Mouse (Mus musculus) hindbrain, embryonic 12.5 days (tissue): ENCODE data around the gene Tnfsfm13. TPM values are rescaled to one million over a fixed set of nuclear protein-coding genes. Genes with fewer than 3 reads are reported as not detected.

Experiments used
- ATAC-seq: fragments of 200-750 bp; cut with Nextera tagmentation; 2 replicates; pipeline ENCODE4 v1.8.0; 2017; ENCODE audit warnings: moderate TSS enrichment; ENCODE audit not compliant: low FRiP score
- H3K27ac ChIP-seq: fragments of 300-500 bp; sonication (generic); 2 replicates; pipeline ENCODE4 v1.5.1; 2016; ENCODE audit warnings: mild to moderate bottlenecking
- H3K27me3 ChIP-seq: fragments of 300-500 bp; sonication (generic); 2 replicates; pipeline ENCODE4 v1.6.1; 2016; ENCODE audit warnings: mild to moderate bottlenecking
- H3K36me3 ChIP-seq: fragments of 300-500 bp; sonication (generic); 2 replicates; pipeline ENCODE4 v1.6.1; 2016; ENCODE audit warnings: mild to moderate bottlenecking
- H3K4me1 ChIP-seq: fragments of 300-500 bp; sonication (generic); 2 replicates; pipeline ENCODE4 v1.6.1; 2016
- H3K4me2 ChIP-seq: fragments of 300-500 bp; sonication (generic); replicated peaks from 2 replicates; pipeline ENCODE4 v1.6.1; 2016; ENCODE audit warnings: mild to moderate bottlenecking
- H3K4me3 ChIP-seq: fragments of 300-500 bp; sonication (generic); 2 replicates; pipeline ENCODE4 v1.5.1; 2016; ENCODE audit warnings: mild to moderate bottlenecking
- H3K9ac ChIP-seq: fragments of 300-500 bp; sonication (generic); 2 replicates; pipeline ENCODE4 v1.6.1; 2016; ENCODE audit warnings: mild to moderate bottlenecking, moderate library complexity
- H3K9me3 ChIP-seq: fragments of 300-500 bp; sonication (generic); replicated peaks from 2 replicates; pipeline ENCODE4 v1.6.1; 2016; ENCODE audit warnings: mild to moderate bottlenecking
- WGBS: fragments of 180-500 bp; shearing (Covaris S2); methylation state at CpG from one replicate; pipeline ENCODE4 v1.1.7; 2016; 5-methylcytosine and 5-hydroxymethylcytosine counted together
- microRNA counts: library from miRNA; unstranded; fragments of <30 nt; microRNA quantifications from one replicate; lab custom pipeline; 2017
- microRNA-seq: library from miRNA; unstranded; fragments of <30 nt; microRNA quantifications from one replicate; pipeline ENCODE4, GENCODE M21; 2017
- polyA plus RNA-seq: library from polyadenylated mRNA; unstranded; fragments of >200 nt; fragmentation: Nextera tagmentation; extraction: Ambion mirVana; gene quantifications from 2 replicates; pipeline ENCODE4 v1.2.1, GENCODE M21; 2016

Gene Tnfsfm13
- polyA plus RNA-seq, 1 experiment from 2014 or later, result 0.80 TPM

DNA sequence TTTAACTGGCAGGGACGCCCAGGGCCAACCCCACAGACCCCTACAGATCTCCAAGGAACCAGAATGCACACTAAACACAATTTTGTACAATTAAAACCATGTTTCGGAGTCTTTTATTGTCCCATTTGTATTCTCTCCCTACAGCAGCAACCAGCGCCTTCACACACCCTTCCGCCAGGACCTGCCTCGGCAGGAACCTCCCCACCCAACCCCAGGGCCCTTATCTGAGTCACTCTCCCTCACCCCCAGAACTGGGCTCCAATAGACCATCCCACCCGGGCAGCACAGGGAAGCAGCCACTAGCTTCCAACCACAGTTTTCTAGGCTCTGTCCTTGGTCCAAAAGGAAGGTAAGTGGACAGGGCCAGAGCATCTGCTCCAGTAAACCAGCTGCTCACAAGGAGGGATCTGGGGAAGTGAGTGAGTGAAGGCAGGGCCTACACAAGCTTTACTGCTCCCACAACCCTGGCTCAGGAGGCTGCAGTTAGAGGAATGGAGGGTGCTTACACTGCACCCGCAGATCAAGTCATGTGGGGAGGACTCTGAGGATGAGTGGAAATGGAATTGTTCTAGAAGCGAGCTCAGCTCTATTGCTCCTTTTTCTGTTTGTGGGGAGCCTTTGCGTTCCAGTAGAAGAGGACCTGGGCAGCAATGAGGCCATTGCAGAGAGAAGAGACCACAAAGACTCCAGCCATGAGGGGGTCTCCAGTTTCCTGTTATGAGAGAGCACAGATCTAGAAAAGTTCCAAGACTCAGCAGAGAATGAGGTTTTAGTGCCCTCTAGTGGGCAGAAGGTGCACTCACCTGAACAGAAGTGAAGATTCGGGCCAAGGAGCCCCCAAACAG is 39.1 kb downstream of the Tnfsfm13 start:
- Histone ChIP-seq H3K36me3 (peaks cover 59% of the 10 kb centered on the region), H3K4me2 (no peak overlapping the region), H3K27me3 (no peaks in the 10 kb centered on the region), H3K4me1 (peaks cover 21% of the 10 kb centered on the region), H3K4me3 (no peak overlapping the region), H3K9me3 (no peaks in the 10 kb centered on the region), H3K9ac (no peak overlapping the region; the same call in 1 of the 2 replicates), H3K27ac (no peak overlapping the region)
- 78% methylated on average over 10 of the region's 10 CpGs for WGBS
- ATAC-seq, result no peak

DNA sequence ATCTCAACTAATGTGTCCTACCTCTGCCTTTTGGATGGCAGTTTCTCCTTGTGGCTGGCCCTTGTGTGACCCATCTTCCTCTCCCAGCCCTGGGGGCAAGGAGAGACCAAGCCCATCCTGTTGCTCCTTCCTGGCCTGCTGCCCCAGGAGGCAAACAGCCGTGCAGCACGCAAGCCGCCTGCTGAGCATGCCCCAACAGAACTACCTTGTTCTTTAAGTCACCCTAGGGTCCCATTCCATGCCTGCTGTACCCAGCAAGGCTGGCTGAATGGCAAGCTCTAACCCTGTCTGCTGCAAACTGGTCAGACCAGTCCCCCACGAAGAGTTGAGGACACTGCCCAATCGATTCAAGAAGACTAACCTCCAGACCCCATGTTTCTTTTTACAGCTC is 39.8 kb downstream of the Tnfsfm13 start:
- H3K4me2 ChIP-seq, result no peak overlapping the region
- no peak overlapping the region for H3K4me3 ChIP-seq
- WGBS, result 85% methylated on average over 5 of the region's 5 CpGs
- no peaks in the 10 kb centered on the region for H3K9me3 ChIP-seq
- ATAC-seq, result no peak
- H3K27me3 ChIP-seq, result no peaks in the 10 kb centered on the region
- peaks cover 14% of the 10 kb centered on the region for H3K4me1 ChIP-seq
- no peak overlapping the region for H3K9ac ChIP-seq
- H3K36me3 ChIP-seq, result peaks cover 67% of the 10 kb centered on the region
- H3K27ac ChIP-seq, result no peak overlapping the region

DNA sequence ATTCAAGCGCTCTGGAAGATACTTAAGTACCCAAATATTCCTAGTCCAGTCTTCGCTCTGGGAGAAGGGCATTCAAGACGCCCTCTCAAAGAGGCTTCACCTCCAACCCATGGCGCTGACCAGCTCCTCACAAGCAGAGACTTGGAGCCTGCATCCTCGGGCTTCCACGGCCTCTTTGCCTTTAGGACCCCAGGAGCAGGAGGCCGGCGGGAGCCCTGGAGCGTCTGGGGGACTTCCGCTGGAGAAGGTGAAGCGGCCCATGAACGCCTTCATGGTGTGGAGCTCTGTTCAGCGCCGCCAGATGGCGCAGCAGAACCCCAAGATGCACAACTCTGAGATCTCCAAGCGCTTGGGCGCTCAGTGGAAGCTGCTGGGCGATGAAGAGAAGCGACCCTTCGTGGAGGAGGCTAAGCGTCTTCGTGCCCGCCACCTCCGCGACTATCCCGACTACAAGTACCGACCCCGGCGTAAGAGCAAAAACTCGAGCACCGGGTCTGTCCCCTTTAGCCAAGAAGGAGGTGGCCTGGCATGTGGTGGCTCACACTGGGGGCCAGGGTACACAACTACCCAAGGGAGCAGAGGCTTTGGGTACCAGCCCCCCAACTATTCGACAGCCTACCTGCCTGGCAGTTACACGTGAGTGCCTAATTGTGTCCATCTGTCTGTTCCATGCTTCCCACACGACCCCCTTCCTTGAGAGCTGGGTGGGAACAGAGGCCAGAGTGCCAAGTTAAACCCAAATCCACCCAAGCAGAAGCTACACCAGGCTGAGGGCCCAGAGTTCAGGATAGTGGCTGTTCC is 40.4 kb downstream of the Tnfsfm13 start, which contains the start of gene Sox15:
TSS of gene Sox15 (plus strand) at position 51 of the 801 bp plus-strand sequence.
- 23% methylated on average over 34 of the region's 34 CpGs for WGBS
- H3K4me3 ChIP-seq, result no peak within 1 kb of the TSS
- no peak within 1 kb of the TSS; the same call in 1 of the 2 replicates for H3K4me2 ChIP-seq
- no peaks in the 10 kb centered on the region for H3K9me3 ChIP-seq
- H3K36me3 ChIP-seq, result peaks cover 73% of the 10 kb centered on the region
- 0 out of 2 replicates have a peak within 1 kb of the TSS, but pooled peaks have one; percentile 18 for H3K9ac ChIP-seq
- no peak within 1 kb of the TSS for H3K27ac ChIP-seq
- H3K27me3 ChIP-seq, result no peaks in the 10 kb centered on the region
- peak; percentile 66 for ATAC-seq
- H3K4me1 ChIP-seq, result peaks cover 10% of the 10 kb centered on the region

DNA sequence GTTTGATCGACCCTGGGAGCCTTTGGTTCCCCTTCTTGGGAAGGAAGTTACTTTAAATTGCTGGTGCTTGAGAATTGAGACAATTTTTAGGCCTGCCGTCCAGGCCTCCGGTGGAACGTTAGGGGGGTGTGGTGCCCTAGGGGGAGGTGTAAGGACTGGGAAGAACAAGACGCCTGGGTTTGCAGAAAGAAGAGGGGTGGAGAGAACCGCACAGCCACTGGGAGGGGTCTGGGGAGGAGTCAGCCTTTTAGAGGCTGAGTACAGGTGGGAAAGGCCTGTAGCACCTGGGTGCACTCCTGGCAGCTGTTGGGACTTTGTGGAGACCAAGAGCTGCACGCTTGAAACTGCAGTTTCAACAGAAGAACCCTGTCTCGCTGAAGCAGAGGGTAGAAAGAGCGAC is 41.1 kb downstream of the Tnfsfm13 start:
- peaks cover 80% of the 10 kb centered on the region for H3K36me3 ChIP-seq
- 51% methylated on average over 9 of the region's 9 CpGs for WGBS
- H3K9ac ChIP-seq, result no peak overlapping the region

DNA sequence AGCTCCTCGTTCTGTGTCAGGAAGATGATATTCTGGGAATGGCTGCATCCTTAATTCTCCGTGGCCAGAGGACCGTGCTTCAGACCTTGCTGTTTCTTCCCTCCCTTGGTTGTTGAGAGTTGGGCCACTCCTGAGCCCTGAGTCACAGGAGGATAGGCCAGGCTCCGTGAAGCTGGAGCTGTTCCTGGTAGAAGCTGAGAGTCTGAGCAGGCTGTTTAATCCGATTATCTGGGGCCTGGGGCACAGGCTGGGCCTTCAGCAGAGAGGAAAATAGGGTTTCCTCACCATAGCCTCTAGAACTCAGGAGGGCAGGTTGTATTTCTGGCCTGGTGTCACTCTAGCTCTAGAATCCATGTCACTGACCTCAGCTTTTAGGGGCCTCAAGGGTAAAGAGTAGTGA is 42.5 kb downstream of the Tnfsfm13 start:
- H3K36me3 ChIP-seq, result peaks cover 83% of the 10 kb centered on the region
- H3K27me3 ChIP-seq, result no peaks in the 10 kb centered on the region
- no peaks in the 10 kb centered on the region for H3K9me3 ChIP-seq
- H3K27ac ChIP-seq, result peak overlapping the region; percentile 31; the same call in 1 of the 2 replicates
- ATAC-seq, result no peak
- H3K4me2 ChIP-seq, result no peak overlapping the region
- H3K4me3 ChIP-seq, result no peak overlapping the region
- WGBS, result 76% methylated on average over 5 of the region's 5 CpGs
- H3K9ac ChIP-seq, result peak overlapping the region; percentile 27; the same call in 1 of the 2 replicates
- H3K4me1 ChIP-seq, result peaks cover 10% of the 10 kb centered on the region

More for the DNA sequence above, 41.1 kb downstream of the Tnfsfm13 start:
- H3K4me3 ChIP-seq, result no peak overlapping the region
- H3K27ac ChIP-seq, result no peak overlapping the region
- ATAC-seq, result no peak
- no peaks in the 10 kb centered on the region for H3K9me3 ChIP-seq
- H3K4me1 ChIP-seq, result peaks cover 10% of the 10 kb centered on the region
- H3K4me2 ChIP-seq, result no peak overlapping the region
- H3K27me3 ChIP-seq, result no peaks in the 10 kb centered on the region

DNA sequence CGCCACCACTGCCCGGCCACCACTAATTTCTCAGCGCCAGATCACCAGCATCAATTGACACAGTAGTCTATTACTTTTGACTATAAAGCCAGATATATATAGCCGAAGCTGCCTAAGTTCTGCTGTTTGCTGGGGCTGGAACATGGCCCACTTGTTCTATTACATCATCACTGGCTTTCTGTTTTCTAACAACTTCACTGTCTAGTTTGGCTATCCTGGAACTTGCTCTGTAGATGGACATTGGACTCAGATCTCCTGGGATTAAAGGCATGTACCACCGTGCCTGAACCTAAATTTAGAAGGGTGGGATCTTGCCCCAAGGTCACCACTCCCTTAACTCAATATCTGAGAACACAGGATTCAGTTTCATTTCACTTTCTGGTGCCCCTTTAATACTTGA is 50.0 kb downstream of the Tnfsfm13 start:
- no peak for ATAC-seq
- H3K4me3 ChIP-seq, result no peak overlapping the region
- WGBS, result 94% methylated on average over 5 of the region's 5 CpGs

DNA sequence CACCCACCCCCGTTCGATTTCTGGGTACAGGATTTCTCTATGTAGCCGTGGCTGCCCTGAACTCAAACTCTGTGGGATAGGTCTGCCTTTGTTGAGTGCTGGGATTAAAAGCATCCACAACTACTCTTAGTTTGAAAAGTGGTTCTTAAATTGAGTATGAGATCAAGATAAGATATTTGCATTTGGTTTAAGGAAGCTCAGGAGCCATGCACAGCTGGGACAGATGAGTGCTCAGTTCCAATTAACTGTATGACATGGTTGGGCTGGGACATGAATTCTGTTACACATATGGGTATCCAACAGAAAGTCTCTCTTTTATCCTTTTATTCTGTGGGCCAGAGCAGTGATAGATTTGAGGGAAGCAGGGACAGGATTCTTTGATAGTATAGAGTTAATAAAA is 60.4 kb downstream of the Tnfsfm13 start:
- Histone ChIP-seq H3K9me3 (no peaks in the 10 kb centered on the region), H3K27me3 (no peaks in the 10 kb centered on the region), H3K36me3 (peaks cover 10% of the 10 kb centered on the region), H3K27ac (no peak overlapping the region), H3K9ac (peak overlapping the region; percentile 35; the same call in 1 of the 2 replicates), H3K4me2 (peak overlapping the region; percentile 78), H3K4me1 (peaks cover 29% of the 10 kb centered on the region), H3K4me3 (no peak overlapping the region)
- ATAC-seq, result no peak
- WGBS, result 94% methylated on average over 3 of the region's 3 CpGs

More for the DNA sequence above, 50.0 kb downstream of the Tnfsfm13 start:
- Histone ChIP-seq H3K36me3 (peaks cover 96% of the 10 kb centered on the region), H3K9ac (no peak overlapping the region), H3K27ac (no peak overlapping the region), H3K4me2 (no peak overlapping the region), H3K9me3 (no peaks in the 10 kb centered on the region), H3K27me3 (no peaks in the 10 kb centered on the region), H3K4me1 (no peaks in the 10 kb centered on the region)

DNA sequence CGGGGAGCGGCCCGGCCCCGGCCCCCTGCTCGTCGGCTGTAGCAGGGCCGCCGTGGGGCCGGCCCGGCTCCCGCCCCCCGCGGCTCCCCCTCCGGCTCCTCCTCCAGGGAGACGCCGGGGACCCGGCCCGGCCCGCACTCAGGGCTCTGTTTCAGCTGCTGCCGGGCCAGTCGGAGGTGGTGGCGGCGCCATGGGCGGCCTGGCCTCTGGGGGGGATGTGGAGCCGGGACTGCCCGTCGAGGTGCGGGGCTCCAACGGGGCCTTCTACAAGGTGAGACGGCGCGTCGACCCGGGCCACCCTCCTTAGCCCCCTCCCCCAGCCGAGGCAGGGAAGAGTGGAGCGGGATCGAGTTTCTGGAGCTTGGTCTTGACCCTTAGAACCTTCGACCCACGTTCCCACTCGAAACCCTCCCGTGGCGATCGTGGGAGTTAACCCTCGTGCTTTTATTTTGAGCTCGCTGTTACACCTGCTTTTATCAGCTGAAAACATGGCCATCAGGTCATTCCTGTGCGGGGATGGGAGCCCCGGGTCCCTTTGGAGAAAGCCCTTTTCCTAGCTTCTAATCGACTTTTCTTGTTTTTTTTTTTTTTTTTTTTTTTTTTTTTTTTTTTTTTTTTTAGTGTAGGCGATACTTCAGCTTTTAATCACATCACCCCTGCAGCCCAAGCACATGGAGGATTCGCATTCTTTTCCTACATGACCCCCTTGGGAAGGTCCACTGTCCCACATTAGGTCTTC is 62.6 kb downstream of the Tnfsfm13 start:
- no peaks in the 10 kb centered on the region for H3K27me3 ChIP-seq
- peak overlapping the region; percentile 99 for H3K27ac ChIP-seq
- peak overlapping the region; percentile 100 for H3K4me3 ChIP-seq
- no peaks in the 10 kb centered on the region for H3K9me3 ChIP-seq
- H3K4me1 ChIP-seq, result peaks cover 29% of the 10 kb centered on the region
- ATAC-seq, result peak; percentile 55
- peak overlapping the region; percentile 78 for H3K4me2 ChIP-seq
- 1% methylated on average over 34 of the region's 50 CpGs for WGBS
- peak overlapping the region; percentile 99 for H3K9ac ChIP-seq
- H3K36me3 ChIP-seq, result no peaks in the 10 kb centered on the region

MicroRNAs within 50 kb of the gene (microRNA counts, 519-probe panel; counts per million panel counts)
- microRNA mmu-miR-1934 (lab: Ali Mortazavi, UCI) (470 counts per million, percentile 58 among the panel's probes with 10 or more counts), microRNA mmu-miR-467f (lab: Ali Mortazavi, UCI) (2,681 counts per million, percentile 66 among the panel's probes with 10 or more counts)

Small RNA genes within 50 kb of the gene (microRNA-seq; reads per million reads assigned to microRNA genes)
- gene Mir1934, result 1.9 reads per million
- not detected for gene Mir467f

Other genes starting within 250 kb of the Tnfsfm13 start
- gene Dnah2, start 147.0 kb downstream of the Tnfsfm13 start, polyA plus RNA-seq, result 1.4 and 2.5 TPM in 2 replicates
- gene Efnb3, start 135.9 kb downstream of the Tnfsfm13 start, polyA plus RNA-seq, result 95.7 and 106 TPM in 2 replicates
- gene Wrap53, start 115.8 kb downstream of the Tnfsfm13 start, polyA plus RNA-seq, result 29.7 and 29.9 TPM in 2 replicates
- 105 and 109 TPM in 2 replicates for gene Trp53, start 115.7 kb downstream of the Tnfsfm13 start, polyA plus RNA-seq
- gene Atp1b2, start 90.2 kb downstream of the Tnfsfm13 start, polyA plus RNA-seq, result 12.1 and 18.5 TPM in 2 replicates
- not detected in 2 replicates for gene Shbg, start 78.2 kb downstream of the Tnfsfm13 start, polyA plus RNA-seq
- gene Sat2, start 74.1 kb downstream of the Tnfsfm13 start, polyA plus RNA-seq, result 24.4 and 26.6 TPM in 2 replicates
- 62.7 and 62.8 TPM in 2 replicates for gene Fxr2, start 63.1 kb downstream of the Tnfsfm13 start, polyA plus RNA-seq
- gene Sox15, start 40.8 kb downstream of the Tnfsfm13 start, polyA plus RNA-seq, result 0.26 TPM in 1 of 2 replicates, not detected in the other
- 68.0 and 69.1 TPM in 2 replicates for gene Mpdu1, start 33.5 kb downstream of the Tnfsfm13 start, polyA plus RNA-seq
- gene Cd68, start 29.9 kb downstream of the Tnfsfm13 start, polyA plus RNA-seq, result 6.9 and 8.2 TPM in 2 replicates
- gene Eif4a1, start 23.7 kb downstream of the Tnfsfm13 start, polyA plus RNA-seq, result 555 and 589 TPM in 2 replicates
- 105 and 106 TPM in 2 replicates for gene Senp3, start 14.0 kb downstream of the Tnfsfm13 start, polyA plus RNA-seq
- 0.42 and 0.49 TPM in 2 replicates for gene Tnfsf13, start 10.3 kb downstream of the Tnfsfm13 start, polyA plus RNA-seq
- gene Tnfsf12, start 249 bp downstream of the Tnfsfm13 start, polyA plus RNA-seq, result 3.1 and 3.4 TPM in 2 replicates
- gene Polr2a, start 62.5 kb upstream of the Tnfsfm13 start, polyA plus RNA-seq, result 32.2 and 39.0 TPM in 2 replicates
- 0.40 and 0.61 TPM in 2 replicates for gene Slc35g3, start 65.9 kb upstream of the Tnfsfm13 start, polyA plus RNA-seq
- gene Zbtb4, start 69.8 kb upstream of the Tnfsfm13 start, polyA plus RNA-seq, result 2.3 and 2.4 TPM in 2 replicates
- 3.0 and 5.9 TPM in 2 replicates for gene Chrnb1, start 99.8 kb upstream of the Tnfsfm13 start, polyA plus RNA-seq
- 3.7 and 4.2 TPM in 2 replicates for gene Fgf11, start 105.8 kb upstream of the Tnfsfm13 start, polyA plus RNA-seq
- gene Tmem102, start 109.5 kb upstream of the Tnfsfm13 start, polyA plus RNA-seq, result 1.6 and 2.4 TPM in 2 replicates
- gene Gm39566, start 119.2 kb upstream of the Tnfsfm13 start, polyA plus RNA-seq, result not detected in 2 replicates
- 0.14 TPM in 1 of 2 replicates, not detected in the other for gene Spem2, start 122.4 kb upstream of the Tnfsfm13 start, polyA plus RNA-seq
- gene Spem1, start 126.1 kb upstream of the Tnfsfm13 start, polyA plus RNA-seq, result 0.21 and 0.46 TPM in 2 replicates
- 14.7 and 14.9 TPM in 2 replicates for gene Nlgn2, start 141.7 kb upstream of the Tnfsfm13 start, polyA plus RNA-seq
- gene Tmem256, start 142.4 kb upstream of the Tnfsfm13 start, polyA plus RNA-seq, result 268 and 314 TPM in 2 replicates
- 74.9 and 87.3 TPM in 2 replicates for gene Plscr3, start 150.3 kb upstream of the Tnfsfm13 start, polyA plus RNA-seq
- gene Tnk1, start 162.6 kb upstream of the Tnfsfm13 start, polyA plus RNA-seq, result 0.57 and 1.4 TPM in 2 replicates
- gene Tmem95, start 181.9 kb upstream of the Tnfsfm13 start, polyA plus RNA-seq, result not detected in 2 replicates
- 2.9 and 3.2 TPM in 2 replicates for gene Kctd11, start 185.3 kb upstream of the Tnfsfm13 start, polyA plus RNA-seq
- gene Acap1, start 199.4 kb upstream of the Tnfsfm13 start, polyA plus RNA-seq, result 0.86 and 0.92 TPM in 2 replicates
- gene 2810408A11Rik, start 204.9 kb upstream of the Tnfsfm13 start, polyA plus RNA-seq, result 17.8 TPM in 2 replicates
- 15.0 and 15.2 TPM in 2 replicates for gene Neurl4, start 205.0 kb upstream of the Tnfsfm13 start, polyA plus RNA-seq
- 84.7 and 90.1 TPM in 2 replicates for gene Gps2, start 217.8 kb upstream of the Tnfsfm13 start, polyA plus RNA-seq
- 1,354 and 1,360 TPM in 2 replicates for gene Eif5a, start 225.9 kb upstream of the Tnfsfm13 start, polyA plus RNA-seq
- 5.5 and 9.0 TPM in 2 replicates for gene Ybx2, start 239.7 kb upstream of the Tnfsfm13 start, polyA plus RNA-seq